Mouse (Mus musculus) c-Kit-negative CD71-positive TER-119-positive erythroid progenitor cells, embryonic 14.5 days (primary cell): Measurements from ENCODE around the gene Smg7.
"Not testable (repeated sequence)": the region's sequence is repeated elsewhere in the genome, so short reads cannot be mapped to it uniquely, and the experiment has no call there.

Experiments
- DNase-seq: peaks from one replicate; pipeline ENCODE4 v3.0.0-alpha.2; 2013; ENCODE audit warnings: low read depth, low spot score

Gene Smg7

DNA sequence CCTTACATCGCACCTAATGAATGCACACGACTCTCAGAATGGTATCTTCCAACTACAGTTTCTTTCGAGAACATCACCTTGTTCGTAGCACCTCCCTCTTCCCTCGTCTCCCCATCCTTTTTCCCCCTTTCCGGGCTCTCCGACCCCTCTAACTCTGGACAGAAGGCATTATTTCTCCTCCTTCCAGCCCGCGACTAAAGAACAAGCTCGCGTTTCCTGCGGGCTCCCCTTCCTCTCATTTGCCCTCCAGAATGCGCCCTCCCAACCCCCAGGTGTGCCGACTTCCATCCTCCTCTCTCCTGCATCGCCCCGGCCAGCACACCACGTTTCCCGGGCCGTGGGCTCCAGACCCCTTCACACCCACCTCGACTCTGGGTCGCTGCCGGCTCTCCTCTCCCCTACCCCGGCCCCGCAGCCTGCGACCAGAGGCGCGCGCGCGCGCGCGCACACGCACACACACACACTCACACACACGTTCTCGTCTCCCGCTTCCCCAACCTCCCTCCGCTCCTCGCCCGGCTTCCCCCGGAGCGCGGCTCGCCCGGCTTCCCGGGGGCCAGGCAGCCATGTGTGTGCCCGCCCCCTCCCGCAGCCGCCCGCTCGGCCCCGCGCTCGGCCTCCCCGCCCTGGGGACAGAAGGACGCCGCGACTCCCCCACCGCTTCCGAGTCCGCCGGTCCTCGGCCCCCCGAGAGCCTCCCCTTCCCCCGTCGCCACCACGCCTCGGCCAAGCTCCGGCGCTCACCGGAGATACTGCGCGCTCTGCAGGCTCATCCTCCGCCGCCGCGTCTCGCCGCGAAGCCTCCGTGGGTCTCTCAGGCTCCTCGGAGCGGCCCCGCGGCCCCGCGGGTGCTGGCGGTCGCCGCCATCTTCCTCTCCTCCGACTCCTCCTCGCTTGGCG lies at the start of gene Smg7:
Gene Smg7, minus strand, starts transcription at position 882 of the 900 bp plus-strand sequence.
- peak; percentile 41 for DNase-seq

DNA sequence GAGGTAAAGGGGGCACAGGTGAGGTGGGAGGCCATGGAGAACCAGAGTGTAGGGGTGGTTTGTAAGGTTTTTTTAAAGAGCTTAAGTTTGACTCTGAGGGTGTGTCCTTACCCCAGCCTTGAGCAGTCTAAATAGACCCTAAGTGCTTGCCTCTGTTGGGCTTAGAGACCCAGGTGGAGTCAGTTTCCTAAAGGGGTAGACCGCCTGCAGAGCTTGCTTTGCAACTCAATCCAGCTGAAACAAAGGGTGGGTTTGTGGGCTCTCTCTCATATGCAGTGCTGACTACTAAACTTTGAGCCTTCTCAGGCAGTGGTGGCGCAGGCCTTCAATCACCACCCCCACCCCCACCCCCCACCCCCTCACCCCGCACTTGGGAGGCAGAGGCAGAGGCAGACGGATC lies 40.5 kb upstream of the Smg7 start:
- DNase-seq, result no peak

DNA sequence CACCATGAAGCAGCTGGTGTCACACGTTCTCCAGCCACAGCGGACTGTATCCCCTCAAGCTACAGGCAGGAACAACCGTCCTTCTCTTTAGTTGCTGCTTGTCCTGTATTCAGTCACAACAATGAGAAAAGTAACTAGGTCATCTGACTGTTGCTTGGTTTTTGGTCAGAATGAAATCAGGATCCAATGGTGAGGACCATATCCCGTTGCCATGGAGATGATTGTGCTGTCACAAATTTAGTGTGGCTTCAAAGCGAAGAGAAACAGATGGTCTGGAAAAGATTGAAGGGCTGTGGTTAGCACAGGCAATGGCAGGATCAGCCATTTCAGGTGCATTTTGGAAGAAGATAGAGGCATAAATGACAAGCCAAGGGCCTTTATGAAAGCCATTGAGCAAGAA lies 33.9 kb upstream of the Smg7 start:
- no peak for DNase-seq

DNA sequence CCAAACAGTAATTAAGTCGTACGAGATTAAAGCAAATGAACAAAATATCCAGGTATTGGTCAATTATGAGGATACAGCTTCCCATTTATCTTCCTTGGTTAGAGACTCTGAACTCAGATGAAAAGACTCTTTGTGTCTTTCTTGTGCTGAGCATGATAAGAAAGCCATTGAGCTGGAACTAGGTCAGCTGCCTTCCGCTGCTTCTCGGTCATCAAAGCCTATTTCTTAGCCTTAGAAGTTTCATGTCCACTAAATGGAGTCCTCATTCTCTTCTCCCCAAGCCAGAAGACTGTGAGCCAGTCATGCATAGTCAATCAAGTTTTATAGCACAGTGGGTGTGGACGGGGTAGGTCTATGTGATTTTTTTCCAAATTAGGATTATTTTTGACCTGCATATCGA lies 33.0 kb upstream of the Smg7 start:
- DNase-seq, result no peak

DNA sequence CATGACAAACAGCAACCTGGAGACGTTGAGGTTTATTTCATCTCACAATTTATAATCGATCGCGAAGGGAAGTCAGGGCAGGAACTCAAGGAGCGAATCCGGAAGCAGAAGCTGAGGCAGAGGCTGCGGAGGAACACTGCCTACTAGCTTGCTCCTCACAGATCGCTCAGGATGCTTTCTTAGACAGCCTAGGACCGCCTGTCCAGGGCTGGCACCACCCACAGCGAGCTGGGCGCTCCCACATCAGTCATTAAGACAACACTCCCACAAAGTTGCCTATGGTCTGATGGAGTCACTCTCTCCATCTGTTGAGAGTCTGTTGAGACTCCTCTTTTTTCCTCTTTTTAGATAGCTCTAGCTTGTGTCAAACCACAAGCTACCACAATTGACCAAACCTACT lies 31.5 kb upstream of the Smg7 start:
- no peak for DNase-seq

DNA sequence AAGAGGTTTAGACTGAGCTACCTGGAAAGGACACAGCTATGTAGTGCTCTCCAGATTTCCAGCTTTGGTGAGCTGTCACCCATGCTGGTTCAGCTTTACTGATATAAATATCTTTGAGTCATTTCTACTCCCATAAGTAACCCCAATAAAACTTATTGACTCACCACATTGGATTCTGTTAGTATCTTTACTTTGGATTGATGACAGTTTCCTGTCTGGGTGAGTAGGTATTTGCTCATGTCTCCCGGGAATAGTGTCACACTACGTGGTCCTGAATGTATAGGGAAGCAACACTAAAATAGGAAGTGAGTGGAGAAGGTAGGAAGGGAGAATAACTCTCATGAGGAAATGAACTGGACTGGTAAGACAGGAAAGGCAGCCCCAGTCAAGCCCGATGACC lies 19.3 kb upstream of the Smg7 start:
- DNase-seq, result no peak

DNA sequence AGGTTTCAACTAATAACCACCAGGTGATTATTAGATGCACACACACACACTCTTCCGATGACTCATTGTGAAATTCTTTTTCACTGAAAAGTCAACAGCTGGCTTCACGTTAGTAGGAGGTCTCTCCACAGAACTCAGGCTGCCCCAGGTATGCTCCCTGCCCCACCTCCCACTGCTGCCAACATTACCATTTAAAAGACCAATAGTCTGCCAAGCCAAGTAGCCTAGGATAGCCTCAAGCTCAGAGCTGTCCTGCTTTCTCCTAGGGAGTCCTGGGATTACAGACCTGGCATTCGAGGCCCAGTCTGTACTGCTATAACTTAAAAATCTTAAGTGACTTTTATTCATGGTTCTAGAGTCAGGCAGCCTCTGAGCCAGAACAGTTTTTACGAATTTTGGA lies 15.2 kb upstream of the Smg7 start:
- DNase-seq, result no peak

DNA sequence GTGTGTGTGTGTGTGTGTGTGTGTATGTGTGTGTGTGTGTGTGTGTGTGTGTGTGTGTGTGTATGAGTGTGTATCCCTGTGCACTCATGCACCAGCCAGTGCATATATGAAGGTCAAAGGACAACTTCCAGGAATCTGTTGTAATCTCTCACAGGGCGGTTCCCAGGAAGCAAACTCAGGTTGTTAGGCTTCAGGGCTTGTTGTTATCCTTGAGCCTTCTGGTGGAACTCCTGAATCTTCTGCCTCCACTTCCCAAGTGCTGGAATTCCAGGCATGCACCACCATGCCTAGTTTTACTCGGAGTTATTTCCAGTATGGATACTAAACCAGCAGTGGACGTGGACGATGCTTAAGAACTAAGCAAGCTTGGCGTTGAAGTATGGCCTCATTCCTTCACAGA lies 14.5 kb upstream of the Smg7 start:
- DNase-seq, result no peak

DNA sequence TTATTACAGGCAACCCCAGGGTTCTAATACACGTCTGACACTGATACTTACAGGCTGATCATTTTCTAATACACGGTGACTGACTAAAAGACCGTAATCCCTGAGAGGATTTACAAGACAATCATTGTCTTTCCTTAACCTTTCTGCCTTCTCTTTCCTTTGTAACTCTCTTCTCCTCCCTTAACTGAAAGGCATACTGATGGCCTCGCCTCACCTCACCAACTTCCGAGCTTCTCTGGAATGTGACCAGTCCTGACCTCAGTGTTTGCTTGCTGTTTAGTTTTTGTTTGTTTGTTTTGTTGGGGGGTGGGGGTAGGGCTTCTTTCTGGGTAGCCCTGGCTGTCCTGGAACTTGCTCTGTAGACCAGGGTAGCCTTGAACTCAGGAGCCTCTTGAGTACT lies 13.3 kb upstream of the Smg7 start:
- no peak for DNase-seq

DNA sequence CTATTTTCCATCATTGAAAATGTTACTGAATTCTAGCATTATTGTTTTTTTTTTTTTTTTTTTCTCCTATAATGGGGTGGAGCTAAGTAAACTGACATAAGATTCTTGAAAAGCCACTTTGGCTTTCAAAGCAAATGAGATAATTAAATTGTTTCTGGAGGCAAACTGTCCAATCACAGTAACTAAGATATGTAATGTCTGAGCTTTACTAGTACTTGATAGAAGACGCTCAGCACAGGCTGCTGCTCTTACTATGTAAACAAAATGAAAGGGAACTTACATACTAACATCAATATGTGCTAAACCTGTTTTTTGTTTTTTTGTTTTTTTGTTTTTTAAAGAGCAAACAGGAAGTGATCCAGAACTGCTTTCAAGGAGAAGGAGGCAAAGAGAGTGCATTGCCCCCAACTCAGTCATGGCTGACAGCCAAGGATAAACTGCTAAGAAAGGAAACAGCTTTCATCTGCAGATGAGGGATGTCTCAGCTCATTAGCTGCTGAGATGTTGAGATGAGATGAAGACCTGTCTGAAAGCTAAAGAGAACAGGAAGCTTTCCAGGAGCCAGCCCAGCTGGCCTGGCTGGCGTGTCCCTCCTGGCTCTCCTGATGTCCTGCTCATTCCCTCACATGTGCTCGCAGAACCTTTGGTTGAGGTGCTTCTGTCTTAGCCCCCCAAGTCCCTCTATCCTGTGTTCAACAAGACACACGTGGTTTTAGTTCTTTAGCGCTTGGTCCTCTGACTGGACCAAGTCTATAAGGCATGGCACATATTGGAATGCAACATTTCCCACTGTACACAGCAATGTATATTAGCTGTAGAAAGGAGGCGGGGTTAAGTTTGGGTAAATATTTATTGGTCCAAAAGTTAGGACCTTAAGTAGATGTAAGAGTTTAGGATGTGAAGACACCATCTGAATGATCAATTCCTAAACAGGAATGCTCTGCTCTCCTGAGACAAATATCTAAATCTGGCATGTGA lies 11.3 kb upstream of the Smg7 start:
- DNase-seq, result no peak

DNA sequence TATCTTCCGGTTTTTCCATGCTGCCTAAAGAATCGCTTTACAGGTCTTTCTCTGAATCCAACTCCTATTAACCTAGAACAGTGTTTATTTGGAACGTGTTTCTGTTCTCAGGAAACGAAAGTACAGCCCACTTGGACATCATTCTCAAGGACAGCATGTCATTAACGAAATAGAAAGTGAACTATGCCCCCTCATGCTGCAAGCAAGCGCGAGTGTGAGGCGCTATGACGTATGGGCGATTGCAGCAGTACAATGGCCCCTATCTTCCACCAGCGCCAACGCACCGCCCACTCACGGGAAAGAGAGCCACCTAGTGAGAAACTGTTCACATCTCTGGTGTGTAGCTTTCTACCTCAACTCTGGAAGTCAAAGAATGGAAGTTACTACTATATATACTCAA lies 2.0 kb upstream of the Smg7 start:
- peak; percentile 53 for DNase-seq

DNA sequence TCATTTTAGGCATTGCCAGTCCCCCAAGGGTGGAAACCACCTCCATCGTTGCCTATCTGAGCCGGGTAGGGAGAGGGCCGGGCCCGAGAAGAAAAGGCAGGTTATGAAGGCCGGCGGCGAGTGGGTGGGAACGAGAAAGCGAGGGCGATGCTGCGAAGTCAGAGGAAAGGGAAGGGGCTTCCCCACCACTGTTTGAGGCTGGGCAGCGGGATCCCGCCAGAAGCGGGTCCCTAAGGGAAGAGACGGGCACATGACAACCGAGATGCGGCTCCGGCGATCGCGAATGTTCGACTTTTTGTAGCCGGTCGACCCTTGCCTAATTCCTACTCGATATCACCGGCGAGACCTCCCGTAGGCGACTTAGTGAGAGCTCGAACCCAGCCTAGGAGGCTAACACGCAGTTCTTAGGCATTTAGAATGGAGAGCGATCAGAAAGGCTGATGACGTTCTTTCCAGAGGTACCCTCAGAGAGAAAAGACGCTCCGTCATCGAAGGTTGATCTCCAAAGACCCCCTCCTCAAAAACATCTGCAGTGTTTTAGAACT lies 1.2 kb upstream of the Smg7 start:
- DNase-seq, result peak; percentile 27

DNA sequence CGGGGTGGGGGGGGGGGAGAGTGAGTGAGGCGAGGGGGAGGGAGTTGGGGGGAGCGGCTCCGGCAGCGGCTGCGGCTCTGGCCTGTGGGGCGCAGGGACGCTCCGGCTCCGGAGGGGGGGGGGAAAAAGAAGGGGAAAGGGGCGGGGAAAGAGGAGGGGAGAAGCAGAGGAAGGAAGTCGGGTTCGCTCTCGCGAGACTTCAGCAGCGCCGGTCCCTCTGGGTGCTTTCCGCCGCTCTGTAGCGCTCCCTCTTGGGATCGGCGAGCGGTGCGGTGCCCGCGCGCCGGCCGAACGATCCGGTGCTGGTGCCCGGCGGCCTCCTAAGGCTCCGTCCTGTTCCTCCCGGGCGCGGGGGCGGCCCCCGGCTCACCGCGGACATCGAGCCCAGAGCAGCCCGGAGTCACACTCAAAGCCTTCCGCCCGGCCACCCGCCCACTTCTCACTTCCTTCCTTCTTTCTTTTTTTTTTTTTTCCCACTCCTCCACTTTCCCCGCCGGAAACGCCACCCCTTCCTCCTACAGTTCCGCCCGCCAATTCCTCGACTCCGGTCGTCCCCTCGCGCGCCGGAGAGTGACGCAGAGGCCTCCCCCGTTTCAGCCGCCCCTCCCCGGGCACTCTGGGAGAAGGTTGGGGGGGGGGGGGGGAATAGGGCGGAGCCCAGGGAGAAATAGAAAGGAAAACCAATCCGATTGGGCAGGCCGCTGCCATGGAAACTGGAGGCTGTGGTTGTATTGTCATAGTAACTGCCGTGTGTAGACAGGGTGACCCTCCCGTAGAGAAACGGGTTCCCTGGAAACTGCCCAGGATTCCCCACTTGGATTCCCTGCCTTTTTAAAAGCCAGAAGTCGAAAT lies 445 bp upstream of the Smg7 start:
- peak; percentile 91 for DNase-seq

DNA sequence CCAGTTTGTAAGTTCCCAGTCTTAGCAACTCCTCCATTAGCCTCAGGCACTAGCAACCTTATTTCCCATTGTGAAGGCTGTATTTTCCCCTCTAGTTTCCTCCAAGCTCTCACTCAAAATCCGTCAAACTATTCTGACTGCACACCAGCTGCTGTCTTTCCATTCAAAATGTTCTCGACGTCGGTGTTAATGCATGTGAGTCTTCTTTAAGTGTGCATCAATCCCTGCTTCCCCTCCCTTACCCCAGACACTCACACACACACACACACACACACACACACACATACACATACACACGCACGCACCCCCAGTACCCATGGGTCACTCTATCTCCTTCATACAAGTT lies 1.1 kb downstream of the Smg7 start:
- DNase-seq, result no peak

DNA sequence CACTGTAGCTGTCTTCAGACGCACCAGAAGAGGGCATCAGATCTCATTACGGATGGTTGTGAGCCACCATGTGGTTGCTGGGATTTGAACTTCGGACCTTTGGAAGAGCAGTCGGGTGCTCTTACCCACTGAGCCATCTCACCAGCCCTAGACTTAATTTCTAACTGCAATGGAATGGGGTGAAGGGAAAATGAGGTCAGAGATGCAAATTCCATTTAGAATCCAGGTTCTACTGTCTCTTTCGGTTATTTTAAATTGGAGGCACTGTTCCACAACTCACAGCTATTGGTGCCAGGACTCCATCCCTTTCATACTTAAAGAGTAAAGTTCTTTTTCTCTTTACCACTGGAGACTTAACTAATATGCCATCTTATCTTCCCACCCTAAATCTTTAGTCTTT lies 14.4 kb downstream of the Smg7 start:
- not testable (repeated sequence) for DNase-seq

DNA sequence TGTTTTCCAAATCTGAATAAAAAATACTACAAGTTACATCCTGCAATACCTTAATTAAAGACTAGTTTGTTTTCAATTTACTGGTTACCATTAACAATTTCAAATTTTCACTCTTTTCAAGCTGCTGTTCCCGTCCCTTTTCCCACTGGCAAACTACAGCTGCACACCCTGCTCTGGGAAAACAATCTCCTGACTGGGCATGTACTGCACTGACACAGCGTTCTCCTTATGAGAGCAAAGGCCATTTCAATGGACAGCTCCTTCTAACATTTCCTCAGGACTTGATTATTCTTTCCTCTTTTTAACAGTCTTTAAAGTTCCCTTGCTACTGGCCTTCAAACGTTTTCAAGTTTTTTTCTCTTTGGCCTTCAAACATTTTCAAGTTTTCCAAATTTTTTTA lies 31.4 kb downstream of the Smg7 start:
- DNase-seq, result no peak

DNA sequence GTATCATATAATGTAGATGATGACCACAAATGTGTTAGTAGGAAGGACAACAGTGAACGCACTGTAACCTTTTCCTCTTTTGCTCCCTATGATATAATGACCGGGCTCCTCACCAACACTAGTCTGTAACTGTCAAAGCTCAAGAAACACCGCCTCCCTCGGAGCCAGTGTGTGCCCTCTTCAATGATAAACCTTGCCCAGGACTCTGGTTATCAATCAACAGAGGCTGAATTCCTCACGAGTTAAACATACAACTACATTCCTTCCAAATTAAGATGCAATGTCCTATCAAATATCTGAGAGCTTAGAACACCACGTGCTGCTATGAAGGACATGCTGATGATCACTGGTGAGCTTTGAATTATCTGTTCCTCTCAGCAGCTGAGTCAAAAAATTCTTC lies 32.5 kb downstream of the Smg7 start:
- DNase-seq, result no peak

DNA sequence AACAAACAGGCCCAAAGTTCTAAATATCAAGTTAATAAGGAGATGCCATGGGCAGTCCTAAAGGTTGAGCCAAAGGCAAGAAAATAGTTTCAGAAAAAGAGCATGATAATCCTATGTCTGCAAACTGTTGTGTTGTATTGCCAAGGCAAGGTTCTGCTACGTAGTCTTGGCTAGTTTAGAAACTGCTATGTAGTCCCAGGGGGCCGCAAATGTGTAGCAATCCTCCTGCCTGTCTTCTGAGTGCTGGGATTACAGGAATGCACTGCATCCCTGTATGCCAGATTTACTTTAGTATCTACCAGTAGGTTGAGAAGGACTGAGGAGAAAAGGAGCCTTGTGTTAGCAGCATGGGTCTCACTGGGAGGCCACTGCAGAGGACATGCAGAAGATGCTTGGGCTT lies 55.6 kb downstream of the Smg7 start:
- DNase-seq, result no peak

DNA sequence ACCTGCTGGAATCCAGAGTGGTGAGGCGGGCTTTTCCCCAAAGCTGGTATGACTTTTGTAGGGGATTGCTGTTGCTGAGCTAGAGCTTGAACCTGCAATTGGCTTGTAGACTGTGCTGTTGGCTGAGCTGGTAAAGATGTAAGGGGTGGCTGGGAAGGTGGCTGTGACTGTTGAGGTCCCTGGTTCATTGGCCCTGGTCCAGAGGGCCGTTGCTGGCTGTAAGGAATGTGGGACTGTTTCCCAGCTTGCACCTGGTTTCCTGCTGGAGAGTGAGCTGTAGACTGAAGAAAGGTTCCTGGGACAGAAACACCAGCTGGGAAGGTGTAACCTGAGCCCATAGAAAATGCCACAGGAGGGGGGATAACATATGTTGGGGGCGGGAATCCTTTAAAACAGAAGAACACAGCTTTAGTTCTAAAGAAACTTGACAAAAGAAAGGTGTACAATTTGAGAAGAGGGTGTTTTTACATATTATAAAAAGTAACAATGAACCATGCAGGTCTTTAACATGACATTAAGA lies 57.2 kb downstream of the Smg7 start:
- DNase-seq, result no peak

DNA sequence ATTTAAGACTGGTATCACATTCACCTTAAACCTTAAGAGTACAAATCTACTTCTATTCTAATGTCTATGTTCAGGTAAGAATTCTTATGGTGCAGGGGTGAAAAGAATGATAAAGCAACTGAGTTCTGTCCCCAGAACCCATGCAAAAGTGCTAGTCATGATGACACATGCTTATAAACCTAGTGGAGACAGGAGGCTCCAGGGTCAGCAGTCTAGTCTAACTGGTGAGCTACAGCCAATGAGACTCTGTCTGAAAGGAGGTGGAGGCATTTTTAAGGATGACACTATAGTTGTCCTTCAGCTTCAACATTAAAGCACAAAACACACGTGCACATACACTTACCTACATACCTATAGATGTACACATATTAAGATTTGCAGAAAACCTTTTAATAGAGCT lies 57.8 kb downstream of the Smg7 start:
- DNase-seq, result no peak

DNA sequence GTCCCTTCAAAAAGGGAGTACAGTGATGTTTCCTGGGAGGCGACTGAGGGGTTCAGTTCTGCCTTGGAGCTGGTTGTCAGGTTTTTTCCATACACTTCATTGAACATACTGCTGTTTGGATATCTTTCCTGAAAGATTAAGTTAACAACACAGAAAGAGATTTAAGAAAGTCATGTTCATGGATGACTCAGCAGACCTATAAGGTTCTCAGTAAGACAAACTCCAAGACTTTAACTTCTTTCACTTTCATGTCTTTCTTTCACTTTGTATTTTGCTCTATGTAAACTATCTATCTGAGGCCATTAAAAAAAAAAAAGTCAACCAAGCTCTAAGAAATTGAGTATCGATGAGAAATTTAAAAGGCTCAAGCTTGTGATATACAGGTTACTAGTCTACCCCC lies 61.4 kb downstream of the Smg7 start:
- DNase-seq, result no peak
